Mouse (Mus musculus) stomach, postnatal 0 days (tissue): Measurements from ENCODE around the gene Mettl26.

Experiments
- CTCF ChIP-seq: IDR thresholded peaks from 2 replicates; pipeline ENCODE4 v1.5.1; 2016; ENCODE audit warnings: antibody characterized with exemption, low read depth, mild to moderate bottlenecking, moderate library complexity
- EP300 ChIP-seq: optimal IDR thresholded peaks from 2 replicates; pipeline ENCODE3; 2016; ENCODE audit warnings: antibody characterized with exemption

GRCm38 (mm10) chr17:25837533-25837932 lies 37.3 kb upstream of the Mettl26 start:
- no peak for TF ChIP-seq CTCF
- no peak for TF ChIP-seq EP300
